Comparison of ENCODE assay signal across 8 mouse cellular contexts in the genomic region with DNA sequence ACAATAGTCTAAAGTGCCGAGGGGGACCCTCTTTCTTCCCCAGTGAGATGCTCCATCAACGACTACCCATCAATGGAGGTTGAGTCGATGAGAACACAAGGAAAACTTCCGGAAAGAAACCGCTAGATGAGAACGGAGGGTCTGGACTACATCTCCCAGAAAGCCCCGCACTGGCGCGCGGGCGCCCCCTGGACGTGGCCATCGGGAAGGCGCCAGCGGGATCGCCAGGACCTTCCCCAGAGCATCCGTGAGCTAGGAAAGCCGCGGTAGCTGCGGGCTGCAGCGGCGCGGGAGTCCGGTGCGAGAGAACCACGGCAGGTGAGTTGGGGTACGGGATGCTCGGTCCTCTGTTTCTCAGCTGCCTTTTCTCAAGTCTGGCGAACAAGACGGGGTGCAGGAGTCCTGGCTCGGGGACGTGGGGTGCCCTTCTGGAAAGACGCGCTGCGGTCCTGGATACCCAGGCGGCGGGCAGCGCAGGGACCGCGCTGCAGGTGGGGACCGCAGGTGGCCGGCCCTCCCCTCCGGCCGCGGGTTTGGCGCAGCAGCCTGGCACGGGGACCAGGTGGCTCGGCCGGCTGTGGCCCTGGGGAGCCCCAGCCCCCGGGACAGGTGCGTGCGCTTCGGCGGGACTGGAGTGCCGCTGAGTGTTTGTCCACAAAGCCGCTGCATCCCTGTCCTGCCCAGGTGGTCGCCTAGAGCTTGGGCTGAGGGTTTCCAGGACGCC. TPM values are rescaled to one million over a fixed set of nuclear protein-coding genes. Genes with fewer than 3 reads are reported as not detected.
DNase-seq lines count a peak whose midpoint lies in the region; ATAC-seq lines count a peak whose summit lies in the region.

A gene (plus strand): TSS at position 192 of the 724 bp plus-strand sequence.

- H3K9me3 ChIP-seq in hindbrain, embryonic 13.5 days = no peaks in the 10 kb centered on the region

- peaks cover 22% of the 10 kb centered on the region for H3K27me3 ChIP-seq in hindbrain, embryonic 13.5 days

- H3K4me2 ChIP-seq in hindbrain, embryonic 13.5 days = peak within 1 kb of the TSS; percentile 100

- peaks cover 8% of the 10 kb centered on the region for H3K4me1 ChIP-seq in hindbrain, embryonic 13.5 days (replicated peaks)

- peak; percentile 95 for ATAC-seq in hindbrain, embryonic 13.5 days (ENCODE audit: low FRiP score)

- H3K27ac ChIP-seq in hindbrain, embryonic 13.5 days = no peak within 1 kb of the TSS

- H3K4me3 ChIP-seq in hindbrain, embryonic 13.5 days = peak within 1 kb of the TSS; percentile 57

- no peaks in the 10 kb centered on the region for H3K36me3 ChIP-seq in hindbrain, embryonic 13.5 days

- peak within 1 kb of the TSS; percentile 68 for H3K9ac ChIP-seq in hindbrain, embryonic 13.5 days

- DNase-seq in R1 (ENCODE audit: low read depth, low spot score) = peak; percentile 88
- DNase-seq in cerebellum, postnatal 14 days = peak; percentile 98 to 99
- peak; percentile 81 to 95 for DNase-seq in frontal cortex, postnatal 14 days (ENCODE audit: low spot score in 2 of 2)
- peak; percentile 96 to 97 for DNase-seq in layer of hippocampus, postnatal 14 days (ENCODE audit: low spot score in 2 of 2)
- peak; percentile 93 for DNase-seq in lung, postnatal 10 days
- DNase-seq in ovary, postnatal 14 days (ENCODE audit: low spot score) = peak; percentile 95
- DNase-seq in thymus, postnatal 10 days (ENCODE audit: low spot score in 2 of 2) = peak; percentile 75 to 93

- under 1% methylated on average over 53 of the region's 58 CpGs for WGBS in hindbrain, embryonic 13.5 days

RNA-seq across cellular contexts. Expression of the gene that starts here (rescaled TPM):
- 13.0 and 14.9 TPM in 2 replicates for polyA plus RNA-seq in hindbrain, embryonic 13.5 days (2015; fragmentation: Nextera tagmentation; extraction: Ambion mirVana)
- total RNA-seq in layer of hippocampus, postnatal 14 days (2021) = 10 to 100 TPM; 66.1 to 69.8 TPM
